Mouse (Mus musculus) left cerebral cortex, postnatal 25 days (tissue): ENCODE data around the gene Olfr952. TPM values are rescaled to one million over a fixed set of nuclear protein-coding genes. Genes with fewer than 3 reads are reported as not detected.

ENCODE experiments used
- DNase-seq, 2 experiments: peaks; one replicate each; pipeline ENCODE4 v3.0.0; 2022; ENCODE audit warnings: low spot score in 2 of 2, mixed read lengths in 1 of 2
- intact Hi-C: fragments of 180-260 bp; cut with DNase I; formaldehyde crosslinking; loops from one replicate; pipeline ENCODE4 v1.15.1; 2025
- total RNA-seq, 2 experiments: library from RNA; stranded (reverse); gene quantifications; 2 replicates each; pipeline ENCODE4 v1.2.3; 2021

Gene Olfr952
- total RNA-seq, result not detected

- intact Hi-C loops, result no loop called here
- no peak for DNase-seq
Observed at GRCm38 (mm10) chr9:39427048-39427447, at the start of gene Olfr952. TSS of gene Olfr952 (minus strand) at chr9:39427148.

GRCm38 (mm10) chr9:39471844-39472243, 44.9 kb upstream of the Olfr952 start, which contains the start of gene Olfr955:
TSS of gene Olfr955 (minus strand) at chr9:39471944.
- no peak for DNase-seq
- intact Hi-C loops, result loop anchor here (2.0 kb wide), 1 partner anchor 39 kb away; no protein-coding TSS in a partner anchor

- intact Hi-C loops, result no loop called here
- DNase-seq, result no peak
Observed at GRCm38 (mm10) chr9:39456401-39456800, 29.5 kb upstream of the Olfr952 start, which contains the start of gene Olfr954. TSS of gene Olfr954 (plus strand) at chr9:39456701.

GRCm38 (mm10) chr9:39387110-39387509, 39.8 kb downstream of the Olfr952 start, which contains the start of gene Olfr951:
TSS of gene Olfr951 (plus strand) at chr9:39387410.
- intact Hi-C loops, result no loop called here
- no peak for DNase-seq

Other genes starting within 250 kb of the Olfr952 start
- gene Olfr944, start 225.2 kb downstream of the Olfr952 start, total RNA-seq, result not detected
- not detected for gene Olfr1537, start 177.2 kb downstream of the Olfr952 start, total RNA-seq
- gene Olfr945, start 150.3 kb downstream of the Olfr952 start, total RNA-seq, result not detected
- not detected for gene Olfr948, start 101.1 kb downstream of the Olfr952 start, total RNA-seq
- not detected for gene Olfr951, start 39.7 kb downstream of the Olfr952 start, total RNA-seq
- gene Olfr954, start 29.6 kb upstream of the Olfr952 start, total RNA-seq, result not detected
- not detected for gene Olfr955, start 44.8 kb upstream of the Olfr952 start, total RNA-seq
- gene Olfr44, start 66.8 kb upstream of the Olfr952 start, total RNA-seq, result not detected
- gene Olfr957, start 88.7 kb upstream of the Olfr952 start, total RNA-seq, result not detected
- gene Olfr958, start 126.9 kb upstream of the Olfr952 start, total RNA-seq, result not detected
- gene Olfr959, start 148.4 kb upstream of the Olfr952 start, total RNA-seq, result not detected
- gene AW551984, start 177.3 kb upstream of the Olfr952 start, total RNA-seq, result 1 to 10 TPM; 5.3 to 7.1 TPM
- gene Olfr148, start 183.5 kb upstream of the Olfr952 start, total RNA-seq, result not detected
- gene Olfr960, start 194.2 kb upstream of the Olfr952 start, total RNA-seq, result not detected
- not detected for gene Olfr961, start 217.9 kb upstream of the Olfr952 start, total RNA-seq
- gene Olfr963, start 240.1 kb upstream of the Olfr952 start, total RNA-seq, result not detected